Mouse (Mus musculus) macrophage (primary cell): ENCODE results near the gene Phip. TPM values are rescaled to one million over a fixed set of nuclear protein-coding genes. Genes with fewer than 3 reads are reported as not detected.
A peak's percentile ranks its signal among the peaks of the same experiment; 100 is the strongest.

Experiments used
- H3K27ac ChIP-seq: fragments of 350-480 bp; formaldehyde crosslinking; 2 replicates; pipeline ENCODE4 v1.9.0; 2021
- H3K36me3 ChIP-seq: fragments of 350-480 bp; formaldehyde crosslinking; 2 replicates; pipeline ENCODE4 v1.9.0; 2021; ENCODE audit errors: inconsistent target
- H3K4me3 ChIP-seq: fragments of 350-480 bp; formaldehyde crosslinking; 2 replicates; pipeline ENCODE4 v1.9.0; 2021; ENCODE audit errors: inconsistent target
- H3K79me2 ChIP-seq: fragments of 350-480 bp; formaldehyde crosslinking; 2 replicates; pipeline ENCODE4 v1.9.0; 2021; ENCODE audit errors: inconsistent target
- WGBS: methylation state at CpG from one replicate; pipeline ENCODE4 v1.1.7; 2026; ENCODE audit warnings: inconsistent platforms; ENCODE audit not compliant: missing documents; 5-methylcytosine and 5-hydroxymethylcytosine counted together
- polyA plus RNA-seq: library from polyadenylated mRNA; stranded (reverse); fragments of 250-400 nt; gene quantifications from 3 replicates; pipeline ENCODE4 v1.2.4, GENCODE M21; 2018; ENCODE audit warnings: inconsistent platforms

Phip gene
- polyA plus RNA-seq, 1 experiment from 2014 or later = 12.0 TPM

GRCm38 (mm10) chr9:82854973-82855614, 120.2 kb downstream of the Phip start:
- Histone ChIP-seq H3K27ac (no peak overlapping the region), H3K79me2 (no peaks in the 10 kb centered on the region), H3K36me3 (no peaks in the 10 kb centered on the region), H3K4me3 (no peak overlapping the region)
- 66% methylated on average over 3 of the region's 3 CpGs for WGBS

DNA sequence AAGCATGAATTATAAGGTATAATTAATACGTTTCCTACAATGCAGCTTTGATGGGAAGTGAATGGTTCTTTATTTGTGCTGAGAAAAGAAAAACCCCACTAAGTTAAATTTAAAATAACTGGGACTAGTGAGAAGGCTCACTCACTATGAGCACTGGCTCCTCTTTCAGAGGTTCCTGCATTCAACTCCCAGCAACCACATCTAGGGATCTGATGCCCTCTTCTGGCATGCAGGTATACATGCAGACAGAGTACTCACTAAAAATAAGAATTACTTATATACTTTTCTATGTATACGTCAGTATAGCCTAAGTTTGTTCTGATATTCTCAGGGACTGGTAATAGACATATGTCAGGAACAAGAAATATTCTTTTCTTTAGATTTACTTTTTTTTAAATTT, 121.3 kb downstream of the Phip start:
- H3K27ac ChIP-seq = no peak overlapping the region
- no peak overlapping the region for H3K4me3 ChIP-seq
- no peaks in the 10 kb centered on the region for H3K79me2 ChIP-seq
- no peaks in the 10 kb centered on the region for H3K36me3 ChIP-seq
- WGBS = 62% methylated on average over 2 of the region's 2 CpGs

DNA sequence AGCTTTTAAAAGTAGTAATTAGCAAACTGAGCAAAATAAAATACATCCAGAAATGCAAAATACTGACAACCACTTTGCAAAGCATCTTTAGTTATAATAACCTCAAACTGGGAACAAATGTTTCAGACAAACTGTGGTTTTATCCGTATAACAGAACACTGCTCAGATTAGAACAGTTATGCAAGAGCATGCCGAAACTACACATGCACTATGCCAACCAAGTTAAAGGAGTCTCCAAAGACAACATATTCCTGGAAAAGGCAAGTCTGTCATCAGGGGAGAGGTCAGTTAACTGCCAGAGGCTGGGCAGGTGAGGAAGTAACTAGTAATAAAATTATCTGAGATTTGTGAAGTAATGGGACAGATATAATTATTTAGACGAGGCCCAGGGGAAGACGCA, 132.6 kb downstream of the Phip start:
- H3K4me3 ChIP-seq = no peak overlapping the region
- H3K27ac ChIP-seq = no peak overlapping the region
- no peaks in the 10 kb centered on the region for H3K79me2 ChIP-seq
- 54% methylated on average over 4 of the region's 4 CpGs for WGBS
- no peaks in the 10 kb centered on the region for H3K36me3 ChIP-seq

- H3K4me3 ChIP-seq = no peak overlapping the region
- H3K36me3 ChIP-seq = no peaks in the 10 kb centered on the region
- 84% methylated on average over 6 of the region's 6 CpGs for WGBS
- H3K27ac ChIP-seq = no peak overlapping the region
- H3K79me2 ChIP-seq = no peaks in the 10 kb centered on the region
These were observed 139.4 kb downstream of the Phip start for GRCm38 (mm10) chr9:82835921-82836320.

DNA sequence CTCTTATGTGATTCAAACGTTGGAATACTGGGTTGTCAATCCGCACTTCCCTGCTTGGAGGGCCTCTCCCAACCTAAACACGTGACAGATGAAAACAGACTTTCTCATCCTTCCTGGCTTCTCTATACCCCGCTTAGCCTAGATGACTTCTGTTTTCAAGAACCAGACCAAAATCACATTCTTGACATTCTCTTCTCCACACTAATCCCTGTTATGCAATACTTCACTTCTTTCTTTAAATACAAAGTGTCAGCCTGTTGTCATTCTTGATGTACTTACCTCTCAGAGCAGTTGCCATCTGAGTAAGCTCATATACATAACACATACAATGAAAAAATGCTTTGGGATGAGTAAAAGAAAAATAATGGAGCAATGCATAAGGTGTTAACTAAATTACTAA, 143.4 kb downstream of the Phip start:
- no peak overlapping the region for H3K27ac ChIP-seq
- 76% methylated on average over 4 of the region's 4 CpGs for WGBS
- H3K4me3 ChIP-seq = no peak overlapping the region
- H3K79me2 ChIP-seq = no peaks in the 10 kb centered on the region
- H3K36me3 ChIP-seq = no peaks in the 10 kb centered on the region

GRCm38 (mm10) chr9:82829693-82830430, 145.5 kb downstream of the Phip start:
- peak overlapping the region; percentile 48 for H3K27ac ChIP-seq

GRCm38 (mm10) chr9:82829007-82829689, 146.2 kb downstream of the Phip start, which contains the start of gene Irak1bp1:
Irak1bp1 (plus strand) TSS chr9:82829540.
- Histone ChIP-seq H3K79me2 (no peaks in the 10 kb centered on the region), H3K4me3 (peak within 1 kb of the TSS; percentile 60), H3K36me3 (no peaks in the 10 kb centered on the region), H3K27ac (peak within 1 kb of the TSS; percentile 48)
- WGBS = 16% methylated on average over 20 of the region's 20 CpGs

More at GRCm38 (mm10) chr9:82829693-82830430, 145.5 kb downstream of the Phip start:
- H3K36me3 ChIP-seq = no peaks in the 10 kb centered on the region
- peak overlapping the region; percentile 60 for H3K4me3 ChIP-seq
- H3K79me2 ChIP-seq = no peaks in the 10 kb centered on the region
- 1% methylated on average over 59 of the region's 65 CpGs for WGBS

DNA sequence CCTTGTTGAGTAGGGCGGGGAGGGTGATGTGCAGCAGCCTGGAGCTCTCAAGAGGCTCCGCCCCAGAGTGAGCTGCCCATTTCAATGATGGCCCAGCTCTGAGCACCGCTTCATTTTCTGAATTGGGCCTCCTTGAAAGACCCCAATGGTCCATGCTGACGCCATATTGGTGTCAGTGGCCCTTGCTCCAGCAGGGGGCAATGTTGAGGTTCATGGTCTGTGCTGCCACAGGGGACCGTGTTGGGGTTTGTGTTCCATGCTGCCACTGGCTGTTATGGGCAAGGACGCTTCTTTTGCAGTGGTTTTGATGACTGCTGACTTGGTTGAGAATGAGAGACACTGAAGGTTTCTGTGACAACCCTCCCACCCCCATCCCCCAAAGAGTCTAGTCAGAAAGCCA, 148.9 kb downstream of the Phip start:
- Histone ChIP-seq H3K27ac (no peak overlapping the region), H3K79me2 (no peaks in the 10 kb centered on the region), H3K36me3 (no peaks in the 10 kb centered on the region), H3K4me3 (no peak overlapping the region)
- WGBS = 96% methylated on average over 6 of the region's 6 CpGs

Other genes with a start within 250 kb of the Phip start
- gene Irak1bp1, start 146.0 kb downstream of the Phip start, polyA plus RNA-seq = 2.6 to 3.2 TPM (median 2.7 TPM) in 3 replicates
- 3.3 to 8.9 TPM (median 6.3 TPM) in 3 replicates for gene Hmgn3, start 171.2 kb upstream of the Phip start, polyA plus RNA-seq